Mouse (Mus musculus) left cerebral cortex, adult 18-20 months (tissue): ENCODE results near the gene Exo5. TPM values are rescaled to one million over a fixed set of nuclear protein-coding genes. Genes with fewer than 3 reads are reported as not detected.

ENCODE experiments used
- DNase-seq, 2 experiments: peaks; one replicate each; pipeline ENCODE4 v3.0.0; 2021 to 2022; ENCODE audit warnings: low spot score in 2 of 2, mixed read lengths in 1 of 2
- microRNA-seq, 2 experiments: library from miRNA; unstranded; fragments of <30 nt; microRNA quantifications; one replicate each; pipeline ENCODE4 v1.2.0; 2021
- total RNA-seq, 2 experiments: library from RNA; stranded (reverse); gene quantifications; 2 replicates each; pipeline ENCODE4 v1.2.3; 2021

Exo5 gene
- total RNA-seq, 2 experiments from 2014 or later = 12.7 to 15.0 TPM

DNA sequence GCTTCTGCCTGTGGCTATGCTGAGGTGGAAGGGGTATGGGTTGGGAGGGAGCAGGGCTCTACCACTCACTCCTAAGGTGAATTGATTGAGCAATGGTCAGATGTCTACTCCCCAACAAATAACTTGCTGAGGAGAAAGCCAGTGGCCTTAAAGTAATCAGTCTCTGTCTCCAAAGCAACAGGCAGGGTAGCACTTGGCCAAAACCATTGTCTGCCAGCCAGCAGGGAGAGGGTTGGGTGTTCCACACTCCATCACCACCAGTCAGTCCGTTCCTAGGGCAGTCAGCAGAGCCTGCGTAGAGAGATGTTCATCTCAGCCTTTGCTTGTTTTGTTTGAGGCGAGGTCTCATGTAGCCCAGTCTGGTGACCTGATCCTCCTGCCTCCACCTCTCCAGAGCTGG lies 48.9 kb downstream of the Exo5 start:
- no peak for DNase-seq

Small RNAs within 50 kb of the gene (microRNA-seq; reads per million reads assigned to microRNA genes)
- 0.63 to 3.0 reads per million in 2 experiments for gene Mir7015

Other genes starting within 250 kb of the Exo5 start
- gene Kcnq4, start 176.4 kb downstream of the Exo5 start, total RNA-seq = 1 to 10 TPM; 9.1 TPM
- gene Nfyc, start 93.4 kb downstream of the Exo5 start, total RNA-seq = 10 to 100 TPM; 45.1 to 49.4 TPM
- 100 to 1,000 TPM; 194 to 217 TPM for gene Rims3, start 70.2 kb downstream of the Exo5 start, total RNA-seq
- gene Zfp69, start 26.7 kb upstream of the Exo5 start, total RNA-seq = 1 to 10 TPM; 1.7 to 1.9 TPM
- 100 to 1,000 TPM; 194 to 195 TPM for gene Smap2, start 92.2 kb upstream of the Exo5 start, total RNA-seq
- 1 to 10 TPM; 9.2 to 9.3 TPM for gene Col9a2, start 114.4 kb upstream of the Exo5 start, total RNA-seq
- 10 to 100 TPM; 23.1 to 26.2 TPM for gene Zmpste24, start 173.2 kb upstream of the Exo5 start, total RNA-seq
- gene Tmco2, start 184.2 kb upstream of the Exo5 start, total RNA-seq = not detected